Mouse (Mus musculus): Measurements from ENCODE around the gene Gm28553.
"Not testable (repeated sequence)": the region's sequence is repeated elsewhere in the genome, so short reads cannot be mapped to it uniquely, and the experiment has no call there.

Gene Gm28553

GRCm38 (mm10) chrY:48856197-48856596 is at the start of gene Gm28553:
TSS of gene Gm28553 (plus strand) at chrY:48856497.
- DNase-seq (ENCODE audit: low spot score) = not testable (repeated sequence)

Measured in lung, postnatal 25 days (tissue).